ENCODE assay signal across 9 mouse cellular contexts in the genomic region with DNA sequence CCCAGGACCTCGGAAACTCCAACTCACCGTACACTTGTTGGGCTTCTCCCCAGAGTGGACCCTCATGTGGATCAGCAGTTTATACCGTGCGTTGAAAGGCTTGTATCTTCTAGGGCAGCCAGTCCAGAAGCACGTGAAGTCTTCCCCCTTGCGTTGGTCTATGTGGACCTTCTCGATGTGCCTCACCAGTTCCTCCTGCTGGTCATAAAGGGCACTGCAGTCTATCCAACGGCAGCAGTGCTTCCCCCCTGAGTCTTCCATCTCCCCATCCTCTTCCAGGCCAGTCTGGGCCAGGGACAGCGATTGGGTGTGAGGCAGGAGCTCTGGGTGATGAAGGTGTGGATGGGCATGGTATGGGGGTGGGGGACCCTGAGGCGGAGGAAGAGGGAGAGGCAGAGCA.
DNase-seq lines count a peak whose midpoint lies in the region; TF ChIP-seq lines count a peak whose summit lies in the region.
"Had no signal": no experiment of that assay in that cellular context is flagged by ENCODE, and none has a peak within 500 bp of the region (broad histone marks: within the 10 kb centered on the region; RNA-seq: fewer than 3 reads in every experiment).

No protein-coding gene starts in this region.

- intact Hi-C loops in left cerebral cortex, adult 2 months (cut with DNase I) = loop anchor here (5.0 kb wide), 1 partner anchor 1084 kb away; no protein-coding TSS in a partner anchor
- intact Hi-C loops in left cerebral cortex, postnatal 25 days (cut with DNase I) = no loop called here

- no peak for TF ChIP-seq POLR2A in olfactory bulb, adult 2 months (IDR thresholded peaks at IDR 0.05; ENCODE audit: insufficient read depth, low read depth, low read length)

- no peak overlapping the region for H3K4me3 ChIP-seq in left cerebral cortex, adult 2 months
- no peak overlapping the region for H3K4me3 ChIP-seq in olfactory bulb, adult 2 months (ENCODE audit: insufficient read depth, low read depth, low read length)
- H3K4me3 ChIP-seq: hindbrain, embryonic 15.5 days had no signal

- peaks cover 2% of the 10 kb centered on the region; the same call in 1 of the 2 replicates for H3K4me1 ChIP-seq in olfactory bulb, adult 2 months (ENCODE audit: control insufficient read depth, insufficient read depth, low read length)
- H3K4me1 ChIP-seq: hindbrain, embryonic 15.5 days had no signal

- WGBS in olfactory bulb, adult 2 months = 84% methylated on average over 10 of the region's 10 CpGs

- peak; percentile 7 to 11 for DNase-seq in cerebellum, adult 18-20 months
- no peak for DNase-seq in cerebellum, adult 11 months
- no peak for DNase-seq in left cerebral cortex, adult 2 months (ENCODE audit: extremely low spot score in 1 of 2, low spot score in 2 of 2)
- no peak for DNase-seq in left cerebral cortex, postnatal 25 days (ENCODE audit: low spot score in 2 of 2)
- DNase-seq in adrenal gland, postnatal 36 days = peak; percentile 49 to 61
- DNase-seq in induced T-regulatory cell, adult 2 months (ENCODE audit: low read depth) = peak; percentile 56
- DNase-seq in right cerebral cortex, postnatal 36 days (ENCODE audit: low spot score in 2 of 2) = no peak

- TF ChIP-seq CTCF in left cerebral cortex, adult 2 months (IDR thresholded peaks at IDR 0.05) = peak; percentile 60
- peak; percentile 39; the same call in 1 of the 2 replicates for TF ChIP-seq CTCF in olfactory bulb, adult 2 months (IDR thresholded peaks at IDR 0.05; ENCODE audit: insufficient read depth, low read depth, low read length)

- no peak overlapping the region for H3K27ac ChIP-seq in left cerebral cortex, adult 2 months
- no peak overlapping the region for H3K27ac ChIP-seq in olfactory bulb, adult 2 months (ENCODE audit: insufficient read depth, low read depth, low read length)
- H3K27ac ChIP-seq: hindbrain, embryonic 15.5 days had no signal

Comparison
In these comparisons a context has a peak if more than half of its experiments do, and no peak if none do; other contexts are left out.
1. DNase-seq: peak in cerebellum, adult 18-20 months (2 of 2), adrenal gland, postnatal 36 days (2 of 2) and induced T-regulatory cell, adult 2 months (single experiment); none in cerebellum, adult 11 months (single experiment), left cerebral cortex, adult 2 months (0 of 2), left cerebral cortex, postnatal 25 days (0 of 2) and right cerebral cortex, postnatal 36 days (0 of 2).